Mouse (Mus musculus) cortical plate, adult 2 months (tissue): ENCODE measurements around the gene Znrf2. TPM values are rescaled to one million over a fixed set of nuclear protein-coding genes. Genes with fewer than 3 reads are reported as not detected.
"Not testable (repeated sequence)": the region's sequence is repeated elsewhere in the genome, so short reads cannot be mapped to it uniquely, and the experiment has no call there.

ENCODE experiments used
- H3K27ac ChIP-seq: fragments of 200-500 bp; 2 replicates; pipeline ENCODE4 v1.5.1; 2012; ENCODE audit warnings: low read length, control low read depth, inconsistent platforms; ENCODE audit not compliant: insufficient read depth
- H3K4me1 ChIP-seq: fragments of 200-500 bp; 2 replicates; pipeline ENCODE4 v1.6.1; 2011; ENCODE audit warnings: low read length; ENCODE audit not compliant: control insufficient read depth, insufficient read depth
- H3K4me3 ChIP-seq: fragments of 200-500 bp; 2 replicates; pipeline ENCODE4 v1.5.1; 2011; ENCODE audit warnings: mild to moderate bottlenecking, low read length, control low read depth; ENCODE audit not compliant: insufficient read depth
- CTCF ChIP-seq: fragments of 200-500 bp; IDR thresholded peaks from 2 replicates; pipeline ENCODE4 v1.5.1; 2011; ENCODE audit warnings: mild to moderate bottlenecking, control low read depth, low read length; ENCODE audit not compliant: insufficient read depth; ENCODE audit errors: extremely low read depth
- POLR2A ChIP-seq: fragments of 200-500 bp; IDR thresholded peaks from 2 replicates; pipeline ENCODE4 v1.6.1; 2011; ENCODE audit warnings: mild to moderate bottlenecking, low read length, control low read depth; ENCODE audit not compliant: insufficient read depth; ENCODE audit errors: extremely low read depth
- polyA plus RNA-seq: library from polyadenylated mRNA; depleted of rRNA; stranded (reverse); fragments of >200 nt; gene quantifications from 2 replicates; pipeline ENCODE4 v1.2.3, GENCODE M21; 2012

Gene Znrf2
- polyA plus RNA-seq, 1 experiment, result 6.6 TPM

GRCm38 (mm10) chr6:54842041-54842440, 25.3 kb downstream of the Znrf2 start:
- Histone ChIP-seq H3K4me1 (no peaks in the 10 kb centered on the region), H3K27ac (no peak overlapping the region), H3K4me3 (no peak overlapping the region)
- TF ChIP-seq CTCF (no peak), POLR2A (no peak)

- no peak overlapping the region for H3K27ac ChIP-seq
- no peaks in the 10 kb centered on the region for H3K4me1 ChIP-seq
- H3K4me3 ChIP-seq, result no peak overlapping the region
- TF ChIP-seq CTCF, result no peak
- TF ChIP-seq POLR2A, result no peak
Measured at GRCm38 (mm10) chr6:54848546-54848945, 31.8 kb downstream of the Znrf2 start.

GRCm38 (mm10) chr6:54849179-54850156, 32.8 kb downstream of the Znrf2 start:
- no peak for TF ChIP-seq CTCF
- no peak for TF ChIP-seq POLR2A
- H3K27ac ChIP-seq, result no peak overlapping the region

GRCm38 (mm10) chr6:54851778-54852177, 35.1 kb downstream of the Znrf2 start:
- Histone ChIP-seq H3K4me1 (no peaks in the 10 kb centered on the region), H3K27ac (no peak overlapping the region), H3K4me3 (no peak overlapping the region)
- TF ChIP-seq CTCF, result no peak
- no peak for TF ChIP-seq POLR2A

More at GRCm38 (mm10) chr6:54849179-54850156, 32.8 kb downstream of the Znrf2 start:
- Histone ChIP-seq H3K4me3 (no peak overlapping the region), H3K4me1 (no peaks in the 10 kb centered on the region)

GRCm38 (mm10) chr6:54852669-54853068, 36.0 kb downstream of the Znrf2 start:
- no peak overlapping the region for H3K27ac ChIP-seq
- no peak overlapping the region for H3K4me3 ChIP-seq
- H3K4me1 ChIP-seq, result no peaks in the 10 kb centered on the region
- TF ChIP-seq POLR2A, result no peak
- no peak for TF ChIP-seq CTCF

- Histone ChIP-seq H3K4me3 (no peak overlapping the region), H3K27ac (no peak overlapping the region), H3K4me1 (no peaks in the 10 kb centered on the region)
- TF ChIP-seq POLR2A, result no peak
- no peak for TF ChIP-seq CTCF
Measured at GRCm38 (mm10) chr6:54854859-54855258, 38.1 kb downstream of the Znrf2 start.

GRCm38 (mm10) chr6:54855801-54856583, 39.3 kb downstream of the Znrf2 start:
- H3K4me1 ChIP-seq, result no peaks in the 10 kb centered on the region
- no peak overlapping the region for H3K27ac ChIP-seq
- TF ChIP-seq CTCF (no peak), POLR2A (no peak)
- no peak overlapping the region for H3K4me3 ChIP-seq

- not testable (repeated sequence) for H3K4me3 ChIP-seq, H3K27ac ChIP-seq, H3K4me1 ChIP-seq
Measured at GRCm38 (mm10) chr6:54859159-54859558, 42.4 kb downstream of the Znrf2 start.

- Histone ChIP-seq H3K4me3 (no peak overlapping the region), H3K27ac (no peak overlapping the region), H3K4me1 (no peaks in the 10 kb centered on the region)
- TF ChIP-seq POLR2A (no peak), CTCF (no peak)
Measured at GRCm38 (mm10) chr6:54860180-54860579, 43.5 kb downstream of the Znrf2 start.

- Histone ChIP-seq H3K27ac (no peak overlapping the region), H3K4me1 (no peaks in the 10 kb centered on the region; the same call in 1 of the 2 replicates), H3K4me3 (no peak overlapping the region)
- TF ChIP-seq CTCF (no peak), POLR2A (no peak)
Measured at GRCm38 (mm10) chr6:54866731-54867410, 50.2 kb downstream of the Znrf2 start.
